Mouse (Mus musculus) neural tube, embryonic 10.5 days (tissue): ENCODE measurements at regions not wholly inside any gene's neighbourhood (a gene's known extent, or its start where the extent isn't known, plus 50 kb on each side); places are given as distances from the start of the nearest gene placed in this dataset.

Source experiments
- DNase-seq: peaks from one replicate; pipeline ENCODE4 v3.0.0-alpha.2; 2017; ENCODE audit warnings: low spot score; ENCODE audit errors: extremely low spot score

- no peak for DNase-seq
These were observed 61.6 kb downstream of the Skor1 start for GRCm38 (mm10) chr9:63087195-63087594.

- no peak for DNase-seq
These were observed 62.1 kb downstream of the Skor1 start for GRCm38 (mm10) chr9:63086671-63087070.

GRCm38 (mm10) chr9:63082830-63083229 lies 65.9 kb downstream of the Skor1 start:
- no peak for DNase-seq

GRCm38 (mm10) chr9:63082311-63082710 lies 66.5 kb downstream of the Skor1 start:
- DNase-seq = no peak

GRCm38 (mm10) chr9:63080406-63080805 lies 68.4 kb downstream of the Skor1 start:
- DNase-seq = no peak

GRCm38 (mm10) chr9:63075252-63075651 lies 73.5 kb downstream of the Skor1 start:
- peak; percentile 25 for DNase-seq

GRCm38 (mm10) chr9:63074803-63075202 lies 74.0 kb downstream of the Skor1 start:
- no peak for DNase-seq

- no peak for DNase-seq
These were observed 74.6 kb downstream of the Skor1 start for GRCm38 (mm10) chr9:63074023-63074750.

GRCm38 (mm10) chr9:63071032-63071431 lies 77.7 kb downstream of the Skor1 start:
- DNase-seq = no peak

- no peak for DNase-seq
These were observed 78.8 kb downstream of the Skor1 start for GRCm38 (mm10) chr9:63069919-63070318.

- no peak for DNase-seq
These were observed 79.3 kb upstream of the Pias1 start for GRCm38 (mm10) chr9:63067054-63067406.

GRCm38 (mm10) chr9:63066384-63067053 lies 78.8 kb upstream of the Pias1 start:
- no peak for DNase-seq

- DNase-seq = no peak
These were observed 75.8 kb upstream of the Pias1 start for GRCm38 (mm10) chr9:63063525-63063924.

- no peak for DNase-seq
These were observed 73.0 kb upstream of the Pias1 start for GRCm38 (mm10) chr9:63060740-63061139.

GRCm38 (mm10) chr9:63059234-63059842 lies 71.6 kb upstream of the Pias1 start:
- DNase-seq = peak; percentile 75

GRCm38 (mm10) chr9:63058506-63059233 lies 70.9 kb upstream of the Pias1 start:
- no peak for DNase-seq

- no peak for DNase-seq
These were observed 69.1 kb upstream of the Pias1 start for GRCm38 (mm10) chr9:63056695-63057349.

GRCm38 (mm10) chr9:63052181-63052580 lies 64.5 kb upstream of the Pias1 start:
- DNase-seq = no peak

- no peak for DNase-seq
These were observed 63.9 kb upstream of the Pias1 start for GRCm38 (mm10) chr9:63051631-63052030.

GRCm38 (mm10) chr9:63049290-63049689 lies 61.6 kb upstream of the Pias1 start:
- no peak for DNase-seq

GRCm38 (mm10) chr9:63046981-63047380 lies 59.3 kb upstream of the Pias1 start:
- no peak for DNase-seq
